Mouse (Mus musculus) kidney, postnatal 4 days (tissue): Measurements from ENCODE around the gene Hoxa9.
A peak's percentile ranks its signal among the peaks of the same experiment; 100 is the strongest.

Experiments
- DNase-seq, 2 experiments: peaks; one replicate each; pipeline ENCODE4 v3.0.0; 2021; ENCODE audit warnings: mixed read lengths in 2 of 2

The Hoxa9 gene

DNA sequence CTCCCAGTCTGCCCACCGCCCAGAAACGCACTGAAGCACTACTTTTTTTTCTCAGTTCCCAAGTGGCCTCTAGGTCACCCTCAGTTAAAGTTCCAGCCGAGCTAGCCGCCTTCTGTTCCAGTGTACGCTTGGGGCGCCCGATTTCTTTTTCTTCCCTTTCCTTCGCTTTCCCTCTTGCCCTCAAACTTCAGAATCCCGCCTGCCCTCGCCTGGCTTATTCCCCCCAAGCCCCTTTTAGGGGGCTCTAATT is 27.8 kb downstream of the Hoxa9 start:
- peak; percentile 64 to 72 for DNase-seq

DNA sequence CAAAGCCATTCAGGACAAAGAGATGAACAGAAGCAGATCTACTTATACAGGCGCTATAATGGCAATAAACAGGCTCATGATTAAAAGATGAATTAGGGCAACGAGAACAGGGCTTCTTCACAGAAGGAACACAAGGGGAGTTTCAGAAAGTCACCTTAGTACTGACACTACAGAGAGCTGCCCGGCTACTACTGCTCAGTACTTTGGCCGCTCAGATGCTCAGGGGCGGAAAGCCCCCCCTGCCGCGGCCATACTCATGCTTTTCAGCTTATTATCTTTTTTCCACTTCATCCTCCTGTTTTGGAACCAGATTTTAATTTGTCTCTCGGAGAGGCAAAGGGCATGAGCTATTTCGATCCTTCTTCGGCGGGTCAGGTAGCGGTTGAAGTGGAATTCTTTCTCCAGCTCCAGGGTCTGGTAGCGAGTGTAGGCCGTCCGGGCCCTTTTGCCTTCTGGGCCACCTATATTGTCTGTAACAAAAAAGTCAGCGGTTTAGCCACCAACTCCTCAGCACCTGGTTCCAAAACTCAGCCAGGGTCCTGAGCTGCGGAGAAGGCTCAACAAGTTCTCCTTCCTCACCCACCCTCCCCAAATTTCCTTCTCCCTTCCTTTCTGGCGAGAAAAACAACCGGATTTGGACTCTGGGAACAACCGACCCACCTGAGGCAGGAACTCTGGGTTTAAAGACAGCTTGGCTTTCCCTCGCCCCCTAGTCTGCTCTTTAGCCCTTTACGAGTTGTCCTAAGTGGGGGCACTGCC is 28.3 kb downstream of the Hoxa9 start:
- peak; percentile 52 to 58 for DNase-seq

GRCm38 (mm10) chr6:52201269-52201668 is 29.6 kb downstream of the Hoxa9 start:
- DNase-seq, result peak in 1 of 2 experiments; percentile 28

DNA sequence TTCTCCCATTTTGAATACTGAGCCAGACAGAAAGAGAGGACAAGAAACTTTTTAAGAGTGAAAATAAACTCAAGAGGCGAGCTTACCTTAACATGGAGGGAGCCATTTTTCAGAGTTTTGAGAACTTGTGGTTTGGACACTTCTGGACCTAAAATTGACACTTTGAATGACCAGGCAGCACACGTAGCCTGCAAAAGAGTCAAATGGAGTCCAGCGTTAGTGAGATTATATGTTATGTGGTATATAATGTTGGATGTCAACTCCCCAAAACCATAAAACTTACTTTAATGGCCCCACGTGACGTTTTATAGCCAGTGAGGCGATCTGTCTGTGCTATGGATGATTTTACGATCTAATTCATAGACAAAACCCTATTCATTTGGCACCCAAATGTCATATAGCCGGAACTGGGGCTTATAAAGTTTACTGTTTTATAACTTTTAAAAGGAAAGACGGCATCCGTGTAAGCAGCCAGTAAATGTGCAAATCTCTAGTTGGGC is 30.1 kb downstream of the Hoxa9 start:
- DNase-seq, result no peak

- DNase-seq, result peak; percentile 62 to 72
Observed at GRCm38 (mm10) chr6:52200073-52200750, 30.7 kb downstream of the Hoxa9 start.

- DNase-seq, result peak; percentile 71 to 84
Observed at GRCm38 (mm10) chr6:52197271-52197670, 33.6 kb downstream of the Hoxa9 start.

- DNase-seq, result peak in 1 of 2 experiments; percentile 7
Observed at GRCm38 (mm10) chr6:52196811-52197210, 34.1 kb downstream of the Hoxa9 start.

- DNase-seq, result peak; percentile 39 to 57
Observed at GRCm38 (mm10) chr6:52194690-52195089, 36.2 kb downstream of the Hoxa9 start.

DNA sequence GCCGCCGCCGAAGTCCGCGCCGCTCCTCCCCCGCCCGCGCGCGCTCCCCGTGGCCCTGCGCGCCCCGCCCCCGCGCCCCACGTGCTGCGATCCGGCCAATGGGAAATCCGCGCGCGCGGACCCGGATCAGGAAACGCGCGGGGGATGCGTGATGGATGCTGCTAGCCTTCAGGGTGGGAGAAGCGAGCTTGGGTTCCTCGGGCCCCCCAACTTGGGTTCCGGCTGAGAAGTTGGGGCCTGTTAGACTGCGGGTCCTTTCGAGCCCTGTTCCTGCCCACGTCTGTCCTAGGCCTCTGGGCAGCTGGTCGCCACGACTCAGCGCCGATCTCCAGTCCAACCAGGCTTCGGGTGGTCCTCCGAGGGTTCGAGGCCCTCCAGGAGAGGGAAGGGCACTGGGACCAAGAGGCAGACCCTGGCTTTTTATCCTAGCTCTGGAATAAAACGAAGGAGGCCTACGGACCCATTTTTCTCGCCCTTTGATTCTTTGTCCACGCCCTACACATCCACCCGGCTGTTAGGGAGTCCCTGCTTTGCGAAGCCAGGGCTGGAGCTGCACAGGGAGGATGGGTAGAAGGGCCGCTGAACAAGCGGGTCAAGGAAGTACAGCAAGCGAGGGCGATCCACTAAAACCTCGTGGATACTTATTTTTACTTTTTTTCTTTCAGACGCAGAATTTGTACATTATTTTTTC is 38.9 kb downstream of the Hoxa9 start:
- DNase-seq, result peak; percentile 95 to 97

GRCm38 (mm10) chr6:52190906-52191810 is 39.7 kb downstream of the Hoxa9 start, which contains the start of gene Hoxa4:
Gene Hoxa4, minus strand, starts transcription at chr6:52191753.
- peak; percentile 41 to 66 for DNase-seq

- DNase-seq, result peak; percentile 60 to 75
Observed at GRCm38 (mm10) chr6:52190410-52190809, 40.5 kb downstream of the Hoxa9 start.

DNA sequence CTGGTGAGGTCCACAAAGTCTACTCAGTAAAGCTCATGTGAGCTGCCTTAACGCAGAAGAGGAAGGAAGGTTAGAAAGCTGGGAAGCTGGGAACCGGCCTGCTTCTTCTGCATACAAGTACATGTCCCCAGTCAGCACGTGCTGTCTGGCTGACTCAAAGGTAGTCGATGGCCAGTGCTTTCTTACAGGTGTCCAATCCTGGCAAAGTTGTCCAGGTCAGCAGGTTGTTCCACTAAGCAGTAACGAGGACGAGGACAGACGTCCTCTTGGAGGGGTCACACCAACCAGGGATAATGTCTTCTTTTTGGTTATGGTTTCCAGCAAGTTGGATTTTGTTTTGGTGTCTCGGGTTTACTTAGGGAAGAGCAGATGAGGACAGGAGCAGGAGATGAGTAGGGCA is 41.0 kb downstream of the Hoxa9 start:
- DNase-seq, result peak; percentile 38 to 49

DNA sequence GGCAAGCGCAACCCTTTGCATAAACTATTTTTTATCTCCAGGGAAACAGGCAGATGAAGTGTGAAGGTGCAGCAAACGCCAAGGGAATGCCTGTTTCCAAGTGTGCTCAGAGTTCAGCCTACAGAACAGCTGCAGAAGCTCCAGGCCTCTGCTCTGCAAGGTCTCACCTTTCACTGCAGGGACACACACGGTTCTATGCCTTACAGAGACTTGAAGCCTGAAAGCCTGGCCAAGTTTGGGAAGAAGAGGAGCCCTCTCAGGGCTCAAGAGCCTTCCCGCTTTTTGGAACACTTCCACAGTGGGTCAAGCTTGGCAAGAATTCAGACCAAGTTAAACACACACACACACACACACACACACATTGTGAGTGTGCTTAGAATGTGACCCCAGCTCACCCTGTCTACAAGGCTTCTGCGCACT is 41.7 kb downstream of the Hoxa9 start:
- peak; percentile 29 to 60 for DNase-seq

- peak; percentile 26 to 42 for DNase-seq
Observed at GRCm38 (mm10) chr6:52186500-52186899, 44.4 kb downstream of the Hoxa9 start.

DNA sequence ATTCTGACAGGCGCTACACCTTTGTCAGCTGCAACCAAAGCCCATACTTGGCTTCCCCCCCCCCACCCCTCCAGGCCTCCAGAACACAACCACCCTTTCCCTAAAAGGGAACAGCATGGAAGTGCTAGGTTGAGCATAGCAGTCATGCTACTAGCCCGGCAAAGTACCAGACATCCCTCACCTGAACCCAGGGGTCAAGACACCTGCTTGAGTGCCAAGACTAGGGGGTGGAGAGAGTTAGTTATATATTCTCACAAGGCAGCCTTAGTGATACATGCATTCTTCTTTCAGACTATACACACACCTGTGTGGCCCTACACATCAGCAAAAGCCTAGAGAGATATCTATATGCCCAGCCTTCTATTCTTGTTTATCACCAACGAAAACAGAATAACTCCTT is 45.1 kb downstream of the Hoxa9 start:
- DNase-seq, result peak in 1 of 2 experiments; percentile 12

DNA sequence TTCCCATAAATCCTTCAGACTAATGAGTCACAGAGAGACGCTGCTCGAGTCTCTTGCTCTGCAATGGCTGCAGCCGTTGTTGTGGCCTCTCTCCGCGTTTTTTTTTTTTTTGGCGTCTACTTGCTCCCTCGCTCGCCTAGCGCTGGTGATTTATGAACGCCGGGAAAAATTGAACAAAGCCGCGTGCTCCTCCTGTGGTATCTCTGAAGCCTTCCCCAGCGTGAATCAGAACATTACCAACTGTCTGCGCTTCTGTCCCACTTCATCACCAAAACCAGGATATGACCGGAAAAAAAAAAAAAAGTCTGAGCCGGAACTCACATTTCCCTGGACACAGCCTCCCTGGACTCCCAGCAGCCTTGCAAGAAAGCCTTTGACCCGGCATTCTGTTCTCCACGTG is 45.7 kb downstream of the Hoxa9 start:
- DNase-seq, result peak; percentile 60 to 66

DNA sequence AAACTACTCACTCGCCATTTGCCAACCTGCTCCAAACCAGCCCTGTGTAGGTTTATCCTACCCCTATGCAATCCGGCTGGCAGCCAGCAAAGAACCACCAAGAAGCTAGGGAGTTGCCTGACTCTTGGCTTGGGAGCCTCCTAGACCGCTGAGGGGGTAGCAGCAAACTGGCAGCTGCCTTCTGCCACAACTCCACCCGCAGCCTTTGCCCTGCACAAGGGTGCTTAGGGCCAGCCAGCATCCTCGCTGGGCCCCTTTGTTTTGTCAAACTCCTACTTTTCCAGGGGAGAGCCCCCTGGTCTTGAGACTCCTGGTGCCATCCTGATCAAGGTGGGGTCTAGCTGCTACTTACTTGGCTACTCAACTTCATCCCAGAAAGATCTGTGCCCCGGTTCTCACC is 46.2 kb downstream of the Hoxa9 start:
- peak; percentile 29 to 58 for DNase-seq

DNA sequence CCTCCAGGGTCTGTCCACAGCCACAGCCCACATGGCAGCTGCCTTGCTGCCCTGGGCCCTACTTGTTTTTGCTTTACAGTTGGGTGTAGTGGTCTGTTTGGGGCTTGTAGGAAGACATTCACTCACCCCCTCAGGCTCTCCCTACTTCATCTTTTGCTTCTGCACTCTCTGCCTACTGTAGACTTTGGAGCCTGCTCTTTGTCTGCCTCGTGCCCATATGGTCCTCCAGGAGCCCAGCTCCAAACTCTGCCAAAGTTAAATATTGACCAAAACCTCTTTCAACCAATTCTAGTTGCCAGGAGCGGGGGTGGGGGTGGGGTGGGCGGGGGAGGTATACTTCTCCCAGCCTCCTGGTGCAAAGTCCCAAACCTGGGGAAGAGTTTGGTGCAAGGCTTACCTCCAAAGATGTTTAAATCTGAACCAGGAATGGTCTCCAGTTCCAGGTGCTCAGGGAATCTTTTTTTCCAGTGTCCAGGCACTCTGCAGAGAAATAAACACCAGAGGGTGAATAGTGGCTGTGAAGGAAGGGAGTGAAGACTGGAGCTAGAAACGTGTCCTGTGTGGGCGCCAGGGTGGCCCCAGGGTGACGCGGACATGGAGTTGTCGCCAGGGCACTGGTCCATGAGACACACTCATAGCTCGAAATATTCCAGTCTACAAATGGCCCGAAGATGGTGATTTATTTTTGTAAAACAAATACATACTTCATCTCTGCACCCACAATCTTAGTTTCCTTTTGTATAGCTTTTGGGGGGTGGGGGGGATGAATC is 47.4 kb downstream of the Hoxa9 start:
- DNase-seq, result peak; percentile 47 to 68

- DNase-seq, result no peak
Observed at GRCm38 (mm10) chr6:52182793-52183192, 48.1 kb downstream of the Hoxa9 start.

DNA sequence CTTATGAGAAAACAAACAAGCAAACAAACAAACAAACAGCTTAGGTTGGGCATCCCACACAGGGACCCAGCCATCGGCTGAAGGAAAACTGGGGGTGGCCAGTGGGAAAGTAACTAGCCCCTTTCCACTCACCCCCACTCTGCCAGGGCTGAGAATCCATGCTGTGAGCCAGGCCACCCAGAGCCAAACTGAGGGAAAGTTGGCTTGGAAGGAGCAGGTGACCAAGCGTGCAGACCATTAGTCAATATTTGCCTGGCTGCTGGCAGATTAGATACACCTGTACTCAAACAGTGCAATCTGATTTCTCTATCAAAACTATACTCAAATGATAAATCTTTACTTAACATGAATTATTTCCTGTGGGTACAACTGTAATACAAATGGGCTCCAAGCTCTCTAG is 48.9 kb downstream of the Hoxa9 start:
- DNase-seq, result peak; percentile 28 to 47

GRCm38 (mm10) chr6:52180726-52181125 is 50.2 kb downstream of the Hoxa9 start:
- DNase-seq, result peak; percentile 3 to 13
